Mouse (Mus musculus) cerebellum, adult (tissue): Measurements from ENCODE around the gene Slc5a5.

ENCODE experiments used
- ATAC-seq: cut with Nextera tagmentation; 2 replicates; pipeline ENCODE4 v1.9.2; 2017; ENCODE audit warnings: mild to moderate bottlenecking, moderate library complexity, mixed read lengths; ENCODE audit not compliant: insufficient number of reproducible peaks, low FRiP score, low TSS enrichment

The Slc5a5 gene

GRCm38 (mm10) chr8:70862824-70863641 lies 29.5 kb downstream of the Slc5a5 start, which contains the start of gene Kcnn1:
Kcnn1 (minus strand) TSS chr8:70863258.
- no peak for ATAC-seq

GRCm38 (mm10) chr8:70857516-70857915 lies 35.0 kb downstream of the Slc5a5 start:
- ATAC-seq: no peak

GRCm38 (mm10) chr8:70856541-70857197 lies 35.9 kb downstream of the Slc5a5 start:
- peak; percentile 77 for ATAC-seq

GRCm38 (mm10) chr8:70856028-70856427 lies 36.5 kb downstream of the Slc5a5 start:
- ATAC-seq: no peak

GRCm38 (mm10) chr8:70853863-70854262 lies 38.7 kb downstream of the Slc5a5 start:
- no peak for ATAC-seq

GRCm38 (mm10) chr8:70852595-70853231 lies 39.8 kb downstream of the Slc5a5 start:
- ATAC-seq: no peak

- no peak for ATAC-seq
Measured at GRCm38 (mm10) chr8:70851837-70852236, 40.7 kb downstream of the Slc5a5 start.

GRCm38 (mm10) chr8:70850947-70851346 lies 41.6 kb downstream of the Slc5a5 start:
- ATAC-seq: no peak

GRCm38 (mm10) chr8:70850132-70850845 lies 42.3 kb downstream of the Slc5a5 start:
- no peak for ATAC-seq

GRCm38 (mm10) chr8:70849333-70849990 lies 43.1 kb downstream of the Slc5a5 start:
- ATAC-seq: no peak

- ATAC-seq: no peak
Measured at GRCm38 (mm10) chr8:70846371-70847154, 46.0 kb downstream of the Slc5a5 start.

- ATAC-seq: no peak
Measured at GRCm38 (mm10) chr8:70845108-70845507, 47.4 kb downstream of the Slc5a5 start.

- no peak for ATAC-seq
Measured at GRCm38 (mm10) chr8:70844523-70844922, 48.0 kb downstream of the Slc5a5 start.

- ATAC-seq: no peak
Measured at GRCm38 (mm10) chr8:70843941-70844340, 48.6 kb downstream of the Slc5a5 start.

- ATAC-seq: no peak
Measured at GRCm38 (mm10) chr8:70843214-70843773, 49.3 kb downstream of the Slc5a5 start.

GRCm38 (mm10) chr8:70842484-70842883 lies 50.1 kb downstream of the Slc5a5 start:
- ATAC-seq: no peak

GRCm38 (mm10) chr8:70841147-70842072 lies 51.1 kb downstream of the Slc5a5 start:
- ATAC-seq: no peak

- ATAC-seq: no peak
Measured at GRCm38 (mm10) chr8:70840590-70840989, 52.0 kb downstream of the Slc5a5 start.
